Mouse (Mus musculus) left cerebral cortex, postnatal 25 days (tissue): ENCODE data around the gene Gnai2. TPM values are rescaled to one million over a fixed set of nuclear protein-coding genes. Genes with fewer than 3 reads are reported as not detected.
"Not testable (repeated sequence)": the region's sequence is repeated elsewhere in the genome, so short reads cannot be mapped to it uniquely, and the experiment has no call there.

ENCODE experiments used
- DNase-seq, 2 experiments: peaks; one replicate each; pipeline ENCODE4 v3.0.0; 2022; ENCODE audit warnings: low spot score in 2 of 2, mixed read lengths in 1 of 2
- intact Hi-C: fragments of 180-260 bp; cut with DNase I; formaldehyde crosslinking; loops from one replicate; pipeline ENCODE4 v1.15.1; 2025
- total RNA-seq, 2 experiments: library from RNA; stranded (reverse); gene quantifications; 2 replicates each; pipeline ENCODE4 v1.2.3; 2021

Gene Gnai2
- total RNA-seq, 2 experiments from 2014 or later = 214 to 221 TPM

- DNase-seq = no peak
- intact Hi-C loops = no loop called here
Observed at GRCm38 (mm10) chr9:107578587-107578986, 56.6 kb downstream of the Gnai2 start, which contains the start of gene Naa80. TSS of gene Naa80 (plus strand) at chr9:107578887.

- DNase-seq = no peak
- intact Hi-C loops = no loop called here
Observed at GRCm38 (mm10) chr9:107577871-107578270, 57.3 kb downstream of the Gnai2 start.

GRCm38 (mm10) chr9:107576357-107577107 lies 58.6 kb downstream of the Gnai2 start, which contains the start of gene Hyal1:
TSS of gene Hyal1 (plus strand) at chr9:107576927.
- intact Hi-C loops = no loop called here
- DNase-seq = peak in 1 of 2 experiments; percentile 43

GRCm38 (mm10) chr9:107575579-107576356 lies 59.4 kb downstream of the Gnai2 start:
- intact Hi-C loops = no loop called here
- no peak for DNase-seq

GRCm38 (mm10) chr9:107573774-107574173 lies 61.4 kb downstream of the Gnai2 start:
- intact Hi-C loops, DNase-seq: not testable (repeated sequence)

GRCm38 (mm10) chr9:107572327-107572662 lies 62.9 kb downstream of the Gnai2 start:
- DNase-seq = no peak
- intact Hi-C loops = no loop called here

GRCm38 (mm10) chr9:107571534-107572326 lies 63.4 kb downstream of the Gnai2 start:
- intact Hi-C loops = no loop called here
- no peak for DNase-seq

- intact Hi-C loops = no loop called here
Observed at GRCm38 (mm10) chr9:107570845-107571244, 64.3 kb downstream of the Gnai2 start.

GRCm38 (mm10) chr9:107570016-107570415 lies 65.2 kb downstream of the Gnai2 start:
- no peak for DNase-seq
- intact Hi-C loops = no loop called here

More at GRCm38 (mm10) chr9:107570845-107571244, 64.3 kb downstream of the Gnai2 start:
- no peak for DNase-seq

GRCm38 (mm10) chr9:107569270-107569669 lies 65.9 kb downstream of the Gnai2 start:
- intact Hi-C loops = no loop called here
- DNase-seq = peak in 1 of 2 experiments; percentile 32

- DNase-seq = peak; percentile 78 to 83
- intact Hi-C loops = no loop called here
Observed at GRCm38 (mm10) chr9:107568331-107569261, 66.6 kb downstream of the Gnai2 start.

- DNase-seq = no peak
- intact Hi-C loops = no loop called here
Observed at GRCm38 (mm10) chr9:107567702-107568319, 67.4 kb downstream of the Gnai2 start, which contains the start of gene Hyal2. TSS of gene Hyal2 (plus strand) at chr9:107567945.

GRCm38 (mm10) chr9:107566855-107567254 lies 68.3 kb downstream of the Gnai2 start:
- DNase-seq = no peak
- intact Hi-C loops = no loop called here

- intact Hi-C loops = no loop called here
- peak; percentile 71 to 76 for DNase-seq
Observed at GRCm38 (mm10) chr9:107566041-107566709, 69.0 kb downstream of the Gnai2 start.

- intact Hi-C loops, DNase-seq: not testable (repeated sequence)
Observed at GRCm38 (mm10) chr9:107565556-107565955, 69.6 kb downstream of the Gnai2 start.
